Mouse (Mus musculus) liver, adult 2 months (tissue): ENCODE measurements around the gene Gm42906.

Experiments
- CTCF ChIP-seq: fragments of 200-500 bp; IDR thresholded peaks from 2 replicates; pipeline ENCODE4 v1.5.1; 2011; ENCODE audit warnings: low read depth, low read length, control low read depth
- POLR2A ChIP-seq: fragments of 200-500 bp; IDR thresholded peaks from 2 replicates; pipeline ENCODE4 v1.6.1; 2011; ENCODE audit warnings: low read length, control low read depth; ENCODE audit not compliant: insufficient read depth; ENCODE audit errors: extremely low read depth

DNA sequence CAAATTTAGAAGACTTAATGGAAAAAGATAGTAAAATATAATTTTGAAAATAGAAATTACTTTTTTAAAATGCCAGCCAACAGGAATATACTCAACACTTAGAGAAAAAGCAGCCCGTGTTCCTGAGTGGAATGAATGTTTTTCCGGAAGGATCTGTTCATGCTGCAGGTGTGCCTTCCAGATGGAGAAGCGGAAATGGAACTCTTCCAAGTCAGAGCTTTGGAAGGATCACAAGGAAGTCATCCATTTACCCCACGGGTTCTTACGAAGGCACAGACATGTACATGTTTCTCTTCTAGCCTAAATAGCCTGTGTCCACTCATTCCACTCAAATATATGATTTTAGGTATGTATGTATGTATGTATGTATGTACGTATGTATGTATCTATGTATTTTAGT lies 337.0 kb downstream of the Gm42906 start:
- TF ChIP-seq POLR2A (no peak), CTCF (no peak)
